Mouse (Mus musculus) embryonic fibroblast, embryonic 13.5 days (primary cell): ENCODE measurements around the gene Larp1.

Experiments
- CTCF ChIP-seq: IDR thresholded peaks from 2 replicates; pipeline ENCODE4 v1.5.1; 2011; ENCODE audit warnings: mild to moderate bottlenecking, control low read depth, low read length, moderate library complexity, borderline replicate concordance; ENCODE audit not compliant: insufficient read depth
- POLR2A ChIP-seq: IDR thresholded peaks from 2 replicates; pipeline ENCODE4 v1.6.1; 2011; ENCODE audit warnings: low read depth, mild to moderate bottlenecking, control low read depth, low read length, moderate library complexity

DNA sequence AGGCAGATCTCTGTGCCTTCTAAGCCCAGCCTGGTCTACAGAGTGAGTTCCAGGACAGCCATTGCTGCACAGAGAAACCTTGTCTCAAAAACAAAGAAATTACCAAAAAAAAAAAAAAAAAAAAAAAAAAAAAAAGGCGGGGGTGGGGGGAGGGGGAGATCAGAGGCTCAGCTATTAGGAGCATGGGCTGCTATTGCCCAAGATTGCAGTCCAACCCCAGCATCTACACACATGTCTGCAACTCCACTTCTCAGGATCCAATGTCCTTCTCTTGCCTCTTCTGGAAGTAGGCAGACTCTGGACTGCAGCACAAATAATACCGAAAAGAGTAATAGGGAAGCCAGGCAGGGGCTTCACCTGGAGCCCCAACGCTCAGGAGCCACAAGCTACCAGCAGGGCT is 23.4 kb upstream of the Larp1 start:
- TF ChIP-seq CTCF (no peak), POLR2A (no peak)
